Mouse (Mus musculus): ENCODE results near the gene Zfp275.
"Not testable (repeated sequence)": the region's sequence is repeated elsewhere in the genome, so short reads cannot be mapped to it uniquely, and the experiment has no call there.

The Zfp275 gene

GRCm38 (mm10) chrX:73342483-73342895, at the start of gene Zfp275:
Gene Zfp275 (plus strand): TSS chrX:73342621.
- peak; percentile 72 for DNase-seq

- DNase-seq, result not testable (repeated sequence)
These were observed 49.5 kb upstream of the Zfp275 start, which contains the start of the genes Xlr5a and Xlr5c for GRCm38 (mm10) chrX:73292876-73293275. Gene Xlr5a (minus strand): TSS chrX:73292976. Gene Xlr5c (minus strand): TSS chrX:73292976.

- DNase-seq, result not testable (repeated sequence)
These were observed 46.7 kb upstream of the Zfp275 start for GRCm38 (mm10) chrX:73295745-73296144.

- DNase-seq, result peak; percentile 18
These were observed 29.9 kb upstream of the Zfp275 start for GRCm38 (mm10) chrX:73312522-73312921.

- DNase-seq, result no peak
These were observed 21.4 kb upstream of the Zfp275 start for GRCm38 (mm10) chrX:73321029-73321428.

GRCm38 (mm10) chrX:73327215-73327614, 15.2 kb upstream of the Zfp275 start:
- no peak for DNase-seq

GRCm38 (mm10) chrX:73333548-73333947, 8.9 kb upstream of the Zfp275 start:
- DNase-seq, result no peak

GRCm38 (mm10) chrX:73336740-73337139, 5.7 kb upstream of the Zfp275 start, which contains the start of gene Gm45015:
Gene Gm45015 (minus strand): TSS chrX:73336840.
- DNase-seq, result no peak

- no peak for DNase-seq
These were observed 948 bp upstream of the Zfp275 start for GRCm38 (mm10) chrX:73341473-73341872.

- DNase-seq, result no peak
These were observed 353 bp upstream of the Zfp275 start for GRCm38 (mm10) chrX:73342068-73342467.

- peak; percentile 11 for DNase-seq
These were observed 717 bp downstream of the Zfp275 start for GRCm38 (mm10) chrX:73342941-73343735.

GRCm38 (mm10) chrX:73343802-73344201, 1.4 kb downstream of the Zfp275 start:
- DNase-seq, result no peak

GRCm38 (mm10) chrX:73344346-73344745, 1.9 kb downstream of the Zfp275 start:
- no peak for DNase-seq

GRCm38 (mm10) chrX:73356163-73356562, 13.7 kb downstream of the Zfp275 start:
- DNase-seq, result no peak

- DNase-seq, result no peak
These were observed 14.3 kb downstream of the Zfp275 start for GRCm38 (mm10) chrX:73356719-73357118.

GRCm38 (mm10) chrX:73363291-73363690, 20.9 kb downstream of the Zfp275 start:
- DNase-seq, result no peak

GRCm38 (mm10) chrX:73384419-73384818, 42.0 kb downstream of the Zfp275 start:
- DNase-seq, result no peak

GRCm38 (mm10) chrX:73384924-73385323, 42.5 kb downstream of the Zfp275 start:
- DNase-seq, result no peak

GRCm38 (mm10) chrX:73391481-73391880, 49.1 kb downstream of the Zfp275 start:
- no peak for DNase-seq

GRCm38 (mm10) chrX:73396446-73396845, 54.0 kb downstream of the Zfp275 start:
- DNase-seq, result no peak

GRCm38 (mm10) chrX:73398636-73399035, 56.2 kb downstream of the Zfp275 start, which contains the start of gene Gm18336:
Gene Gm18336 (minus strand): TSS chrX:73398736.
- not testable (repeated sequence) for DNase-seq

- no peak for DNase-seq
These were observed 58.5 kb downstream of the Zfp275 start for GRCm38 (mm10) chrX:73400951-73401350.

GRCm38 (mm10) chrX:73401616-73402015, 59.2 kb downstream of the Zfp275 start:
- DNase-seq, result no peak

Measured in right cerebral cortex, postnatal 14 days (tissue).